Mouse (Mus musculus) forebrain, embryonic 10.5 days (tissue): ENCODE data around the gene Mtcl1. TPM values are rescaled to one million over a fixed set of nuclear protein-coding genes. Genes with fewer than 3 reads are reported as not detected.
A peak's percentile ranks its signal among the peaks of the same experiment; 100 is the strongest.

Source experiments
- DNase-seq: peaks from one replicate; pipeline ENCODE4 v3.0.0-alpha.2; 2017; ENCODE audit warnings: low spot score; ENCODE audit errors: extremely low spot score
- H3K27ac ChIP-seq: fragments of 300-500 bp; sonication (generic); 2 replicates; pipeline ENCODE4 v1.5.1; 2016; ENCODE audit warnings: mild to moderate bottlenecking
- H3K27me3 ChIP-seq: fragments of 300-500 bp; sonication (generic); 2 replicates; pipeline ENCODE4 v1.6.1; 2016; ENCODE audit warnings: mild to moderate bottlenecking; ENCODE audit not compliant: poor library complexity, severe bottlenecking
- H3K36me3 ChIP-seq: fragments of 300-500 bp; sonication (generic); replicated peaks from 2 replicates; pipeline ENCODE4 v1.6.1; 2016; ENCODE audit warnings: mild to moderate bottlenecking, moderate library complexity
- H3K4me1 ChIP-seq: fragments of 300-500 bp; sonication (generic); 2 replicates; pipeline ENCODE4 v1.6.1; 2016
- H3K4me3 ChIP-seq: fragments of 300-500 bp; sonication (generic); 2 replicates; pipeline ENCODE4 v1.5.1; 2016; ENCODE audit warnings: mild to moderate bottlenecking, moderate library complexity
- H3K9me3 ChIP-seq: fragments of 300-500 bp; sonication (generic); 2 replicates; pipeline ENCODE4 v1.6.1; 2016; ENCODE audit warnings: mild to moderate bottlenecking, moderate library complexity
- WGBS: fragments of 180-500 bp; shearing (Covaris S2); methylation state at CpG from one replicate; pipeline ENCODE4 v1.1.7; 2016; 5-methylcytosine and 5-hydroxymethylcytosine counted together
- polyA plus RNA-seq: library from polyadenylated mRNA; unstranded; fragments of >200 nt; fragmentation: Nextera tagmentation; extraction: Ambion mirVana; gene quantifications from 2 replicates; pipeline ENCODE4 v1.2.1, GENCODE M21; 2016

Gene Mtcl1
- polyA plus RNA-seq, 1 experiment from 2014 or later, result 28.4 TPM

- Histone ChIP-seq H3K4me3 (peak overlapping the region; percentile 43), H3K4me1 (peaks cover 43% of the 10 kb centered on the region), H3K27ac (peak overlapping the region; percentile 83), H3K36me3 (no peaks in the 10 kb centered on the region), H3K27me3 (peaks cover 45% of the 10 kb centered on the region), H3K9me3 (peaks cover 6% of the 10 kb centered on the region; the same call in 1 of the 2 replicates)
- DNase-seq, result peak; percentile 45
- 4% methylated on average over 13 of the region's 13 CpGs for WGBS
These were observed 29.8 kb upstream of the Mtcl1 start for GRCm38 (mm10) chr17:66479311-66479710.

GRCm38 (mm10) chr17:66473205-66473604 lies 23.7 kb upstream of the Mtcl1 start:
- H3K36me3 ChIP-seq, result no peaks in the 10 kb centered on the region
- peaks cover 6% of the 10 kb centered on the region; the same call in 1 of the 2 replicates for H3K9me3 ChIP-seq
- peaks cover 10% of the 10 kb centered on the region for H3K27me3 ChIP-seq
- WGBS, result 82% methylated on average over 1 of the region's 1 CpGs
- no peak overlapping the region for H3K27ac ChIP-seq
- H3K4me1 ChIP-seq, result peaks cover 13% of the 10 kb centered on the region
- H3K4me3 ChIP-seq, result no peak overlapping the region
- DNase-seq, result no peak

GRCm38 (mm10) chr17:66471775-66472174 lies 22.2 kb upstream of the Mtcl1 start:
- no peak overlapping the region for H3K27ac ChIP-seq
- 86% methylated on average over 5 of the region's 5 CpGs for WGBS
- H3K4me3 ChIP-seq, result no peak overlapping the region
- H3K36me3 ChIP-seq, result no peaks in the 10 kb centered on the region
- no peak for DNase-seq
- H3K27me3 ChIP-seq, result no peaks in the 10 kb centered on the region
- peaks cover 6% of the 10 kb centered on the region; the same call in 1 of the 2 replicates for H3K9me3 ChIP-seq
- H3K4me1 ChIP-seq, result peaks cover 12% of the 10 kb centered on the region

GRCm38 (mm10) chr17:66471252-66471651 lies 21.7 kb upstream of the Mtcl1 start:
- WGBS, result 80% methylated on average over 4 of the region's 4 CpGs
- Histone ChIP-seq H3K27me3 (no peaks in the 10 kb centered on the region), H3K9me3 (peaks cover 6% of the 10 kb centered on the region; the same call in 1 of the 2 replicates), H3K36me3 (no peaks in the 10 kb centered on the region), H3K4me3 (no peak overlapping the region), H3K4me1 (peaks cover 12% of the 10 kb centered on the region), H3K27ac (no peak overlapping the region)
- DNase-seq, result no peak

GRCm38 (mm10) chr17:66470020-66470419 lies 20.5 kb upstream of the Mtcl1 start:
- Histone ChIP-seq H3K4me1 (peaks cover 12% of the 10 kb centered on the region), H3K27me3 (no peaks in the 10 kb centered on the region), H3K27ac (peak overlapping the region; percentile 54), H3K36me3 (no peaks in the 10 kb centered on the region), H3K9me3 (peaks cover 5% of the 10 kb centered on the region; the same call in 1 of the 2 replicates), H3K4me3 (no peak overlapping the region)
- no peak for DNase-seq
- WGBS, result 32% methylated on average over 8 of the region's 8 CpGs

GRCm38 (mm10) chr17:66457278-66457677 lies 7.7 kb upstream of the Mtcl1 start:
- H3K27me3 ChIP-seq, result peaks cover 10% of the 10 kb centered on the region
- 50% methylated on average over 1 of the region's 1 CpGs for WGBS
- H3K27ac ChIP-seq, result no peak overlapping the region
- peaks cover 16% of the 10 kb centered on the region for H3K4me1 ChIP-seq
- H3K4me3 ChIP-seq, result no peak overlapping the region
- DNase-seq, result no peak
- no peaks in the 10 kb centered on the region for H3K9me3 ChIP-seq
- no peaks in the 10 kb centered on the region for H3K36me3 ChIP-seq

- H3K27ac ChIP-seq, result no peak overlapping the region
- 1% methylated on average over 11 of the region's 11 CpGs for WGBS
- DNase-seq, result peak; percentile 85
- H3K27me3 ChIP-seq, result peaks cover 49% of the 10 kb centered on the region
- peak overlapping the region; percentile 79; the same call in 1 of the 2 replicates for H3K4me3 ChIP-seq
- peaks cover 67% of the 10 kb centered on the region for H3K4me1 ChIP-seq
- no peaks in the 10 kb centered on the region for H3K36me3 ChIP-seq
- no peaks in the 10 kb centered on the region for H3K9me3 ChIP-seq
These were observed 1.6 kb upstream of the Mtcl1 start for GRCm38 (mm10) chr17:66451143-66451542.

GRCm38 (mm10) chr17:66450526-66451070 lies 1.0 kb upstream of the Mtcl1 start:
- Histone ChIP-seq H3K27me3 (peaks cover 49% of the 10 kb centered on the region), H3K27ac (peak overlapping the region; percentile 96)
- no peak for DNase-seq

GRCm38 (mm10) chr17:66448421-66449405 lies 837 bp downstream of the Mtcl1 start:
- Histone ChIP-seq H3K36me3 (no peaks in the 10 kb centered on the region), H3K27ac (peak overlapping the region; percentile 96), H3K27me3 (peaks cover 49% of the 10 kb centered on the region), H3K4me3 (peak overlapping the region; percentile 79), H3K9me3 (no peaks in the 10 kb centered on the region), H3K4me1 (peaks cover 91% of the 10 kb centered on the region)
- under 1% methylated on average over 134 of the region's 136 CpGs for WGBS
- DNase-seq, result peak; percentile 46

More at GRCm38 (mm10) chr17:66450526-66451070, 1.0 kb upstream of the Mtcl1 start:
- 3% methylated on average over 18 of the region's 18 CpGs for WGBS
- H3K36me3 ChIP-seq, result no peaks in the 10 kb centered on the region
- peak overlapping the region; percentile 79 for H3K4me3 ChIP-seq
- no peaks in the 10 kb centered on the region for H3K9me3 ChIP-seq
- peaks cover 72% of the 10 kb centered on the region for H3K4me1 ChIP-seq

GRCm38 (mm10) chr17:66447978-66448377 lies 1.6 kb downstream of the Mtcl1 start:
- no peaks in the 10 kb centered on the region for H3K36me3 ChIP-seq
- H3K4me3 ChIP-seq, result peak overlapping the region; percentile 79
- under 1% methylated on average over 13 of the region's 13 CpGs for WGBS
- no peak for DNase-seq
- peaks cover 46% of the 10 kb centered on the region for H3K27me3 ChIP-seq
- H3K27ac ChIP-seq, result peak overlapping the region; percentile 96
- H3K9me3 ChIP-seq, result no peaks in the 10 kb centered on the region
- peaks cover 94% of the 10 kb centered on the region for H3K4me1 ChIP-seq

- Histone ChIP-seq H3K4me1 (peaks cover 93% of the 10 kb centered on the region), H3K27me3 (peaks cover 36% of the 10 kb centered on the region), H3K36me3 (no peaks in the 10 kb centered on the region), H3K9me3 (no peaks in the 10 kb centered on the region), H3K27ac (peak overlapping the region; percentile 96), H3K4me3 (peak overlapping the region; percentile 79)
- DNase-seq, result no peak
- 25% methylated on average over 7 of the region's 7 CpGs for WGBS
These were observed 2.6 kb downstream of the Mtcl1 start for GRCm38 (mm10) chr17:66447007-66447312.

- Histone ChIP-seq H3K4me1 (peaks cover 95% of the 10 kb centered on the region), H3K27ac (peak overlapping the region; percentile 96), H3K36me3 (no peaks in the 10 kb centered on the region), H3K4me3 (peak overlapping the region; percentile 79), H3K27me3 (peaks cover 35% of the 10 kb centered on the region), H3K9me3 (no peaks in the 10 kb centered on the region)
- 17% methylated on average over 7 of the region's 7 CpGs for WGBS
- DNase-seq, result no peak
These were observed 3.1 kb downstream of the Mtcl1 start for GRCm38 (mm10) chr17:66446196-66447006.
